In genomic region chr2:91462196-91462595, GRCm38 (mm10) we compare ENCODE assay signal across 11 mouse cellular contexts. TPM values are rescaled to one million over a fixed set of nuclear protein-coding genes. Genes with fewer than 3 reads are reported as not detected.
DNase-seq lines count a peak whose midpoint lies in the region; ATAC-seq and TF ChIP-seq lines count a peak whose summit lies in the region.
"Had no signal": no experiment of that assay in that cellular context is flagged by ENCODE, and none has a peak within 500 bp of the region (broad histone marks: within the 10 kb centered on the region; RNA-seq: fewer than 3 reads in every experiment).

No protein-coding gene starts in this region.

- 25% methylated on average over 2 of the region's 2 CpGs for whole genome bisulfite sequencing in heart, embryonic 16.5 days
- WGBS in embryonic facial prominence, embryonic 13.5 days = 9% methylated on average over 2 of the region's 2 CpGs
- 12% methylated on average over 2 of the region's 2 CpGs for WGBS in intestine, embryonic 14.5 days

- H3K4me1 ChIP-seq in heart, embryonic 16.5 days (ENCODE audit: control insufficient read depth, insufficient read depth, low read length) = peaks cover 34% of the 10 kb centered on the region
- peaks cover 32% of the 10 kb centered on the region for H3K4me1 ChIP-seq in embryonic facial prominence, embryonic 13.5 days
- H3K4me1 ChIP-seq in intestine, embryonic 14.5 days (replicated peaks; ENCODE audit: control insufficient read depth, insufficient read depth, low read length) = peaks cover 28% of the 10 kb centered on the region

- no peaks in the 10 kb centered on the region for H3K36me3 ChIP-seq in heart, embryonic 16.5 days (ENCODE audit: control insufficient read depth, insufficient read depth)
- no peaks in the 10 kb centered on the region for H3K36me3 ChIP-seq in embryonic facial prominence, embryonic 13.5 days
- no peaks in the 10 kb centered on the region for H3K36me3 ChIP-seq in intestine, embryonic 14.5 days (ENCODE audit: control insufficient read depth, insufficient read depth, low read length)
- no peaks in the 10 kb centered on the region for H3K36me3 ChIP-seq in myocyte (ENCODE audit: control insufficient read depth, insufficient read depth)

- H3K9ac ChIP-seq in heart, embryonic 16.5 days (ENCODE audit: low read length) = peak overlapping the region; percentile 6; the same call in 1 of the 2 replicates
- H3K9ac ChIP-seq in embryonic facial prominence, embryonic 13.5 days = peak overlapping the region; percentile 61; the same call in 1 of the 2 replicates
- H3K9ac ChIP-seq in intestine, embryonic 14.5 days (ENCODE audit: low read length) = no peak overlapping the region

- H3K79me2 ChIP-seq in myocyte (ENCODE audit: control insufficient read depth, insufficient read depth) = peaks cover 42% of the 10 kb centered on the region

- no peak for TF ChIP-seq POLR2A in myocyte (IDR thresholded peaks at IDR 0.05; ENCODE audit: insufficient read length, low read depth)

- H3ac ChIP-seq in myocyte (ENCODE audit: control insufficient read depth, insufficient read length) = no peak overlapping the region

- DNase-seq in heart, postnatal 10 days = no peak
- no peak for DNase-seq in intestine, embryonic 14.5 days (ENCODE audit: low spot score)
- DNase-seq in ovary, postnatal 10 days (ENCODE audit: low spot score) = no peak
- DNase-seq in adrenal gland, adult 18-20 months (ENCODE audit: low spot score in 2 of 2) = no peak
- DNase-seq: cerebellum, adult 8-10 months; gastrocnemius, postnatal 25 days had no signal

- 0 out of 2 replicates have a peak overlapping the region, but pooled peaks have one; percentile 2 for H3K4me2 ChIP-seq in heart, embryonic 16.5 days (ENCODE audit: low read depth, low read length)
- peak overlapping the region; percentile 46 for H3K4me2 ChIP-seq in embryonic facial prominence, embryonic 13.5 days
- H3K4me2 ChIP-seq in intestine, embryonic 14.5 days (ENCODE audit: low read length) = peak overlapping the region; percentile 6; the same call in 1 of the 2 replicates
- peak overlapping the region; percentile 44 for H3K4me2 ChIP-seq in myocyte (ENCODE audit: low read depth)

- peak overlapping the region; percentile 78 for H3K27ac ChIP-seq in heart, embryonic 16.5 days (ENCODE audit: low read length)
- H3K27ac ChIP-seq in embryonic facial prominence, embryonic 13.5 days = peak overlapping the region; percentile 73
- H3K27ac ChIP-seq in intestine, embryonic 14.5 days (ENCODE audit: low read depth) = no peak overlapping the region

- intact Hi-C loops in heart, postnatal 10 days (cut with DNase I) = no loop called here

- peaks cover 4% of the 10 kb centered on the region; the same call in 1 of the 2 replicates for H3K9me3 ChIP-seq in heart, embryonic 16.5 days (replicated peaks; ENCODE audit: control insufficient read depth, low read length)
- H3K9me3 ChIP-seq in embryonic facial prominence, embryonic 13.5 days = no peaks in the 10 kb centered on the region
- H3K9me3 ChIP-seq in intestine, embryonic 14.5 days (ENCODE audit: control insufficient read depth, low read length) = no peaks in the 10 kb centered on the region

- ATAC-seq in heart, embryonic 16.5 days (replicated peaks; ENCODE audit: extremely low read depth, insufficient read depth, low FRiP score) = no peak
- ATAC-seq in embryonic facial prominence, embryonic 13.5 days (ENCODE audit: insufficient number of reproducible peaks, insufficient read depth, low FRiP score, low TSS enrichment, low read depth) = no peak
- no peak for ATAC-seq in intestine, embryonic 14.5 days (replicated peaks; ENCODE audit: low FRiP score, low TSS enrichment, low read depth)
- no peak for ATAC-seq in monocyte, adult 5-6 weeks (replicated peaks; ENCODE audit: insufficient number of reproducible peaks, low FRiP score, low TSS enrichment, poor library complexity, severe bottlenecking)
- ATAC-seq: activated CD4-positive, CD25-positive, alpha-beta regulatory T cell, adult 4 months had no signal

- no peak overlapping the region for H3K4me3 ChIP-seq in heart, embryonic 16.5 days (ENCODE audit: low read length)
- 0 out of 2 replicates have a peak overlapping the region, but pooled peaks have one; percentile 9 for H3K4me3 ChIP-seq in embryonic facial prominence, embryonic 13.5 days
- H3K4me3 ChIP-seq in intestine, embryonic 14.5 days (ENCODE audit: low read depth, low read length) = no peak overlapping the region
- no peak overlapping the region for H3K4me3 ChIP-seq in myocyte

- H3K27me3 ChIP-seq in heart, embryonic 16.5 days (ENCODE audit: control insufficient read depth, insufficient read depth, low read length) = no peaks in the 10 kb centered on the region
- no peaks in the 10 kb centered on the region for H3K27me3 ChIP-seq in embryonic facial prominence, embryonic 13.5 days
- no peaks in the 10 kb centered on the region for H3K27me3 ChIP-seq in intestine, embryonic 14.5 days (replicated peaks; ENCODE audit: control insufficient read depth, insufficient read depth, low read length)
- H3K27me3 ChIP-seq in myocyte (ENCODE audit: control insufficient read depth, insufficient read depth, insufficient read length) = no peaks in the 10 kb centered on the region

TF ChIP-seq in myocyte, 11 proteins besides CTCF, POLR2A, EP300 and RAD21:
- TF ChIP-seq POLR2AphosphoS2 (IDR thresholded peaks at IDR 0.05; ENCODE audit: insufficient read length, low read depth) = no peak
- no peak for TF ChIP-seq E2F4 (IDR thresholded peaks at IDR 0.05; ENCODE audit: insufficient read depth)

RNA-seq across cellular contexts. Expression of gene Lrp4, which starts 4.9 kb away (rescaled TPM):
- polyA plus RNA-seq in heart, embryonic 16.5 days (2015; fragmentation: Nextera tagmentation; extraction: Ambion mirVana) = 3.9 and 4.5 TPM in 2 replicates
- 10 to 100 TPM; 11.4 to 13.3 TPM for total RNA-seq in heart, postnatal 10 days (2021)
- polyA plus RNA-seq in embryonic facial prominence, embryonic 13.5 days (2015; fragmentation: Nextera tagmentation; extraction: Ambion mirVana) = 9.1 and 9.6 TPM in 2 replicates
- polyA plus RNA-seq in intestine, embryonic 14.5 days (2014; fragmentation: Nextera tagmentation; extraction: Ambion mirVana) = 7.8 and 8.5 TPM in 2 replicates
- 20.1 TPM for polyA plus RNA-seq in myocyte (2012; fragmentation: generic; extraction: Trizol)
- total RNA-seq in adrenal gland, adult 18-20 months (2021) = 1 to 10 TPM; 4.8 TPM
- total RNA-seq in monocyte, adult 5-6 weeks (2017) = 1.4 to 2.5 TPM (median 1.6 TPM) in 3 replicates

RNA-seq across cellular contexts. Expression of gene 1110051M20Rik, which starts 17.7 kb away (rescaled TPM):
- 42.9 and 46.0 TPM in 2 replicates for polyA plus RNA-seq in heart, embryonic 16.5 days (2015; fragmentation: Nextera tagmentation; extraction: Ambion mirVana)
- total RNA-seq in heart, postnatal 10 days (2021) = 10 to 100 TPM in 1 of 2 experiments, 1 to 10 TPM in 1; 9.5 to 12.9 TPM
- 66.9 and 71.1 TPM in 2 replicates for polyA plus RNA-seq in embryonic facial prominence, embryonic 13.5 days (2015; fragmentation: Nextera tagmentation; extraction: Ambion mirVana)
- polyA plus RNA-seq in intestine, embryonic 14.5 days (2014; fragmentation: Nextera tagmentation; extraction: Ambion mirVana) = 53.1 and 64.5 TPM in 2 replicates
- polyA plus RNA-seq in myocyte (2012; fragmentation: generic; extraction: Trizol) = 45.5 TPM
- 10 to 100 TPM; 15.0 to 16.4 TPM for total RNA-seq in adrenal gland, adult 18-20 months (2021)
- total RNA-seq in monocyte, adult 5-6 weeks (2017) = 4.0 to 12.7 TPM (median 5.5 TPM) in 3 replicates
